Mouse (Mus musculus) left cerebral cortex, adult 9 months (tissue): ENCODE data around the gene Igfals.

ENCODE experiments used
- DNase-seq, 2 experiments: peaks; one replicate each; pipeline ENCODE4 v3.0.0; 2022; ENCODE audit warnings: low spot score in 2 of 2

Igfals gene

DNA sequence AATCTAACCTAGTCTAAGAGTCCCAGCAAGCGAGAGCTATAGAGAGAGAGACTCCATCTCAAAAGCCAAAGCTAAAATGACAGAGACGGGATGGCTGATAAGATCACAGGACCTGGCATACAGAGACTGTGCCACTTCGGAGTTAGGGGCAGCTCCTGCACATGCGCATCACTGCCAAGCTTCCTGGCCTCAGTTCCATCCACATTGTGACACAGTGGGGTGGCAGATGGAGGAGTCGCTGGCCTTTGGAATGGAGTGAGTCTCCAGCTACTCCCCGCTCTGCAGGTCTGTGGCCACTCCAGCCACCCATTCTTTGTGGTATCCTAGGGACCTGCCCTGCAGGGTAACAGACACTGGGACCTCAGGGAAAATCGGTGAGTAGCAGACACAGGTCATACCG, at the start of gene Igfals:
Igfals (plus strand) TSS at position 222 of the 400 bp plus-strand sequence.
- DNase-seq = no peak

DNA sequence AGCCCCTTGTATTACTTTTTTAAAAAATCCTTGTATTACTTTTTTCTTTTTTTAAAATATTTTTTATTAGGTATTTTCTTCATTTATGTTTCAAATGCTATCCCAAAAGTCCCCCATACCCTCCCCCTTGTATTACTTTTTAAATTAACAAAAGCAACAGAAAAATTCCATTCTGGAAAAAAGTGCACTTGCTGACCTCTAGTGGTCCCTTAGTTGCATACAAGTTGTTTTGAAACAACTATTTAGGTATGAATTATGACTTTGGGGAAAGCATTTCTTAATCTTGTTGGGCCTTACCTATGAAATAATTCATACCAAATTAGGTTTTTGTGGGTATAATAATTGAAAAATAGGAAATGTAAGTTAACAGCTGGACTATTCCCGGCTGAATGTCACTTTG, 48.3 kb upstream of the Igfals start:
- DNase-seq = no peak

DNA sequence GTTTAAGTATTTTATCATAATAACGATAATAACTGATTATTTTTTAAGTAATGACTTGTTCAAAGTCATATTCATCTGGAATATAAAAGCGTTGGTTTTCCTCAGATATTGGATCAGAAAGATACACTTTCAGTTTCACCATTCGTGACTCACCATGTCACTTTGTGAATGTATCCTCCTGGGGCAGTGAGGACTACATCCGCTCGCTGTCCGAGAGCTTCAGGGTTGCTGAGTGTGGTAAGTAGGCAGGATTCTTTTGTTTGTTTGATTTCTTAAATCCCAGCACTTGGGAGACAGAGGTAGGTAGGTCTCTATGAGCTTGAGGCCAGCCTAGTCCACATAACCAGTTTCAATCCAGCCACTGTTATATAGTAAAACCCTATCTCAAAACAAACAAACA, 47.6 kb upstream of the Igfals start:
- no peak for DNase-seq

DNA sequence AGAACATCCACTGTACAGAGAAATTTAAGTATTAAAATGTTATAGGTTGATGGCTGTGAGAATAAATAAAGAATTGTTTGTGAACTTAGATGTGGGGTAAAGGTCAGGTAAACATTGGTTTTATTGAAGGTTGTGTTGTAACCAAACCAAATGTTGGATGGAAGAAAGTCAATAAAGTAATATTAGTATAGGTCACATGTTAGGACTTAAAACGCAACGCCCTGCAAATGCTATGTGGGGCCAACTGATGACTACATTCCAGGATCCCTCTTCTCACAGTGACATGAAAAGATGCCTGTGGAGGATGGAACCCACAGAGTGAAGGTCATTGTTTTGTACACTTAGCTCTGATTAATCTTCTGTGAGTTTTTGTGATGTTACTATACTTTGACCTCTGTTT, 46.3 kb upstream of the Igfals start:
- no peak for DNase-seq

DNA sequence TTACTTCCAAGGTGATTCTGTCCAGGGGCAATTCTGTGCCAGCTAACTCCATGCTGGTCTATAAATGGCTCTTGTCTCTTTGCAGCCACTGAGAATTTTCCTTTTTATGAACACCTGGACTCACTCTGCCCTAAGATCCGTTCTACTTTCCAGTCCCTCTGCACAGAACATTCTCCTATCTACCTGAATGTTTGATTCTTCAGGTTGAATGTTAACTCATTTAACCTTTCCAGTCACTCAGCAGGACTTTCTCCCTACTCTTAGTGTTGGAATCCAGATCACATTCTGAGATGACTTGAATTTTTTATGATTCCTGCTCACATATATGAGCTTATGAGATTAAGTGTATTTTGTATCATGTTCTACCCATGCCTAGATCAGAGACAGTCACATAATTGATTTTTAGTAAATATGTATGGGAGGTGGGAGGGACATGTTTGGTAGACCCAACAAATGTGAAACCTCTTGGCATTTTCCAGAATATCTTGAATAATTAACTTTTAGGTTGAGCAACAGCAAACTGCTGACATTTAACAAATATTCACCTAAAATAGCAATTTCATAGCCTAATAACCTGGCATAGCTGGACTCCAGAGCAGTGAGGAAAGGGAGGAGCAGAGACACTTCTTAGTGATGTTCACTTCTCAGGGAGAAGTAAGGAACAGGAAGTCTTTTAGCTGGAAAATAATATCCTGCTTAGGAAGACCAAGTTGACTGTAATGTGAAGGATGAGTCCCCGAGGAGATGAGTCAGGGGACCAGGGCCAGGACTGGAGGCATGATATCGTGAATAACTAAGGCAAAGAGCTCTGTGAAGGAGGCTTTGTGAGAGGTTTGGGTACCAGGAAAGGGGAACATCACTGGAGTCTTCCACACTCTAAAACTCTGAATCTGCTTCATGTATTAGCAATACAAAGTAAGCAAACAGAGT, 44.2 kb upstream of the Igfals start:
- no peak for DNase-seq

DNA sequence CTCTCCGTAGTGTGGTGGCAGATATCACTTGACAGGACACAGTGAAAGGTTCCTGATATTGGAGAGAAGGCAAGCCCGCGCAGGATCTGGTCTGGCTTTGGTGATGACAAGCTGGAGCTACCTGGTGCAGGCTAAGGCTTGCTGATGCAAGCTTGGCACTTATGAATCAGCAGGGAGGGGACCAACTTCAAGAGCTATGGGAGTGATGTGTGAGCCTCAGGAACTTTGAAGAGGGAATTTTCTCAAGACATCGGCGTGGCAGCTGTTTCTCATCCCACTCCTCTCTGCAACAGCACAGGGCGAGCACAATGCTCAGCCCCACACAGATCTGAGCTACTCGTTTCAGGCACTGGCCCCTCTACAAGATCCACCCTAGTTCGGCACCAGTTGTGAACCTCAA, 26.0 kb upstream of the Igfals start, which contains the start of gene Hagh:
Hagh (plus strand) TSS at position 302 of the 400 bp plus-strand sequence.
- no peak for DNase-seq

DNA sequence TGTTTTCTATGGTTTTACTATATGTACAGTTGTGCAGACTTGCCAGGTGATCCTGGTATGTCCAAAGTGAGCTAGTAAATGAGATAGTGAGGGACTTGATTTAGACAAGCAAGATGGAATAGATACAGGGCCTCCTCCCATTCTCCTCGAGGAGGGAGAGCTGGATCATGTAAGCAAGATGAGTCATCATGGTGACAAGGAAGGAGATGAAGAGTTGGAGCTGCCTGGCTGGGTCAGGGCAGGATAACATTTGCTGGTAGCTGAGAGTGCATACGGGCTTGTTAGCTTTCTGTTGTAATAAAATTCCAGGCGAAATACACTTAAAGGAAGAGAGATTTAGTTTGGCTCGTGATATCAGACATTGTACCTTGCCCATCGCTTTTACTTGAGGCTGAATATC, 25.5 kb upstream of the Igfals start:
- DNase-seq = no peak

DNA sequence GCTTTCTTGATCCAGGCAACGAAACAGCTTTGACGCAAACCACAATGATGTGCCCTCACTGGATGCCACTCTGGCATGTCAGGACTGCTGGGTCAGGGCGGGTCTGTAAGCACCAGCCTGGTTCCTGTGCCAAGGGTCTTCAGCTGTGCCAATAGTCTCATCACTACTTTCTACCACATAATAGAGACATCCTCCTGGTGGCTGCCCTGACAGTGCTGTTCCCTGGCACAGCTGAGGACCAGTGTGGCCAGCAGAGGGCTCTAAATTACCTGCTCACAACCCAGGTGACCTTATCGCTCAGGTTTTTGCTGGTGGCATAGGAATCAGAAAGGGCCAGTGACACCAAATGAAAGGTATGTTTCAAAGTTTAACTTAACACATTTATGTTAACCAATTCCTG, 24.7 kb upstream of the Igfals start:
- DNase-seq = no peak

DNA sequence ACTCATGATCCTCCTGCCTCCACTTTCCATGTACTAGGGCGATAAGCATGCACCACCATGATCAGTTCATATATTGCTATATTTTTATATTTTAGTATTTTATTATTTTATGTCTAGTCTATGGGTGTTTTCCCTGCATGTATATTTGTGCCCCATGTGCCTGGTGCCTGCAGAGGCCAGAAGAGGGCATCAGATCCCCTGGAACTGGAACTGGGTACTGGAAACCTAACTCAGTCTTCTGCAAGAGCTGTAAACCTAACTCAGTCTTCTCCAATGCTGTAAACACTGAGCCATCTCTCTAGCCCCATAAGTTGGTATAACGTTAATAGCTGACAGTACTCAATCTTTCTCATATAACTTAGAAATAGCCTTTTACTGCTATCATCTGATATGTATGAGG, 23.2 kb upstream of the Igfals start:
- DNase-seq = no peak

DNA sequence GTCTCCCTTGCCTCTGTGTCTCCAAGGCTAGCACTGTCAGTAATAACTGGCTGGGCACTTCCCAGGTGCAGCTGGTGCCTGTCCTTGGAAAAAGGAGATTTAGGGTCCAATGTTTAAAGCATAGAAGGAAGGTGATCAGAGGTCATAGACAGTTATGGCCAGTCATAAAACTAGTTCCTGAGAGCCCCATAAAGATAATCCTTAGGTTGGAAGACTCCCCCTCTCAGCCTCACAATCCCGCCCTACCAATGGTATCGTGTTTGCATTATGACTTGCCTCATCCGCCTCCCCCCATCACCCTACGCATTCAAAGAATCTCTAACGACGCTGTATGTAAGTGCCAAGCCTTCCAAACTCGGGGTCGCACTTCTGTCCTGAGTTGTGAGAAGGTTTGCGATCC, 21.3 kb upstream of the Igfals start:
- no peak for DNase-seq

DNA sequence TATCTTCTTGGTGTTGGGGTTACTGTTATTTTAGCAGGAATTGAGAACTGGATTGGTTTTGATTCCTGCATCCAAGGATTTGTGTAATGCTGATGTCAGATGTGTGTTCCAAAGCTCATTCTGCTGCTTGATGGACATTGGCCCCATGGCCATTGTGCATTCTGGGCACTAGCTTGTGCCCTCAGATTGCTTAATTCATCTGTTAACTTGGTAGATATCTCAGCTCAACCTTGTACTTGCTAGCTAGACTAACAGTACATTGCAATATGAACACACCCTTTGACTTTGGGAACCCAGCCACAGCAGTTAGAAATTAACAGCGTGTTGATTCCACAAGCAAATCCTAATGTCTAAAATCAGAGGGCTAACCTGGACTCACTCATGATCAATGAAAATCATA, 18.4 kb upstream of the Igfals start:
- DNase-seq = no peak

DNA sequence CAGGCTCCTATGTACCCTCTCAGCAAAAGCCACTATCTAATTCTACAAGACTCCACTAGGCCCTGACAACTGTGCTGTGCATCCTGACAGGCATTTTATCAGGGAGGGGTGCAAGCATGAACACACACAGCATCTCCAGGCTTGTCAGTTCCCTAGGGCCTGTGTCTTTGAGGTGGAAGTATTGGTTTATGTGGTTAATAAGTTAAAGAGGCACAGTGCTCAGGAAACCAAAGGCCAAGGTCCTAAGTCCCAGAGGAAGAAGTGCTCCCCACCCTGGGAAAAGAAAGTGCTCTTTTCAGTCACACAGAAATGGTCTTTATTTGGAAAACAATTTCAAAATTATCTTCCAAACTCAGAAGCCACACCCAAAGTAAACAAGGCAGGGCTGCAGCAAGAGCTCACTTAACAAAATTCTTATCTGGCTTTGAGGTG, 17.2 kb upstream of the Igfals start:
- DNase-seq = no peak

DNA sequence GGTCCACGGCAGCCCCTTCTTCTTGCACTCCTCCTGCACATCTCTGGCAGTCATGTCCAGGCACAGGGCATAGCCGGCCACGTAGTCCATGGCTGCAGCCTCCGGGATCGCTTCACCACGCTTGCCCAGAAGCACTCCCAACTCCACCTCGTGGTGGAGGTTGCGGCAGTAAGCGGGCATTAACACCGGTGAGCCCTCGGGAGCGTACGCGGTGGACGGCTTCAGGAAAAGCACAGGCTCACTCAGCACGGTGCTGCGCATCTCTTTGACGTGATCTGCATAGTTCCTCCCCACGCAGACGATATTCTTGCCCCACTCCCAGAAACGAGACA, 16.1 kb upstream of the Igfals start:
- DNase-seq = no peak

DNA sequence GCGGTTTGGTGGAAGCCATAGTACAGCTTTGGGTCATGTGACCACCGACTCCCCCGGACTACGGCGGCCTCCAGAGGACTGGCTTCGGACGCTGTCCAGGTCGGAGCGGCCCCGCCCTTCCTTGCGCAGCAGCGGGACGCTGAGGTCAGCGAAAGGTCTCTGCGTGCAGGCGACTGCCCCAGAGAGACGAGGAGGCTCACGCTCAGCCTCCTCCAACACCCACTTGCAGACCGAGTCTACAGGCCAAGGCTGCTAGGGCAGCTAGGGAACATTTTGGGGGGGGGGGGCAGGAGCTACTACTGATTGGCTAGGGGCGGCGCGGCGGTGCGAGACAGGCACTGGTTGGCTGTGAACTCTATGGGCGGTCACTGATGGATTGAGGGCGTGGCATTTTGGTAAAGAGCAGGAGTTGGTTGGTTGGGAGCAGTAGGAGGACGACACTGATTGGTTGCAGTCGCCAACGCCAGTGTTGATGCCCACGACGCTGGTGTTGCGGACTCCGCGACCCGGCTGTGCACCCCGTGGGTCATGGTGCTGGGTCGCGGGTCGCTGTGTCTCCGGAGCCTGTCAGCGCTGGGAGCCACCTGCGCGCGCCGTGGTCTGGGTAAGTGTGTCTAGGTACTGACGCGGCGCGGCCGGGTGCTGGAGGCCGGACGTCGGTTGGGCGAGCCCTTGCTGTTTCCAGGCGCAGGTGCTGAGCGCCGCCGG, 15.6 kb upstream of the Igfals start, which contains the start of gene Fahd1:
Fahd1 (minus strand) TSS at position 300 of the 708 bp plus-strand sequence.
- peak; percentile 97 to 98 for DNase-seq

DNA sequence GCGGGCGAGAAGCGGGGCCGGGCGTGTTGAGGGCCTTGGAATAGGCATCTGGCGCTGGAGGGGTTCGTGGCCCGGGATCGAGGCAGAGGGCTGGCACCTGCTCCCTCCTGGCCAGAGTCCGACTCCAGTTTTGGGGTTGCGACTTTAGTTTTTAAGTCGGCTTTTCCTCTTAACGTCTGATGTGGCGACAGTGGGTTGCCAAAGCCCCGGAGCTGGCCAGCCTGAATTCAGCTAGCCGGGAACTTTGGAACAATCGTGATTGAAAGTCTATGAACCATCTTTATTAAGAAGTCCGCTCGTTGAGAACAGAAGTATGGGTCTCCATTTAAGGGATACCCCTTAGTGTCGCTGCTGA, 15.0 kb upstream of the Igfals start:
- no peak for DNase-seq

DNA sequence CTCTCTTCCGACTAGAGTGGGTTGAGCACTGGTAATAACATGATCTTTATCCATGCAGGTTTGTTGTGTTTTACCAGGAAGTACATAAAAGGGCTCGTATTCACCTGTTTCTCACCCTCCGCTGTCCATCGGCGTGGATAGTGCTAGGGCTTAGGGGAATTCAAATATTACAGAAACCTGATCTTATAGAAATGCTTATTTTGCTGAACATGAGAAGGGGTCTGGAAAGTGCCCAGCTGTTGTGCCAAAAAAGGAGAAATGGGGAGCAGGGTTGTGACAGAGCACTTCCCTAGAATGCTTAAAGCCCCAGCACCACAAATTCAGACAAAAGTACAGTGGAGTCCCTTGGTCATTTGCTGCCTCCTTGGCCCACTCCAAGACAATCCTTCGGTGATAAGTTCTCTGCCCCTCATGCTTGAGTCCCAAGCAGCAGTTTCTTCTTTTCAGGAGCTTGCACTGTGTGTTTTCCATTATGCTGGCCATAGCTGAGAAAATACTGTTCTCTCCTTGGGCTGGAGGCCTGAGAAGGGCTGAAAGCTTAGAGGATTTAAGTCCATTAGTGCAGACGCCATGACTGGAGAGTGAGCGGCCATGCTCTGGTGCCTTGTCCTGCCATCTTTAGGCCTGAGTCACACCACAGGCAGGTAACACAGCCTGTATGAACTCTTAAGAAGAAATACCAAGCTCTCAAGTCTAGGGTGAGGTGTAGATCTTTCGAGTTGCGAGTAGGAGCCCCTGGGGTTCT, 14.2 kb upstream of the Igfals start:
- DNase-seq = no peak

DNA sequence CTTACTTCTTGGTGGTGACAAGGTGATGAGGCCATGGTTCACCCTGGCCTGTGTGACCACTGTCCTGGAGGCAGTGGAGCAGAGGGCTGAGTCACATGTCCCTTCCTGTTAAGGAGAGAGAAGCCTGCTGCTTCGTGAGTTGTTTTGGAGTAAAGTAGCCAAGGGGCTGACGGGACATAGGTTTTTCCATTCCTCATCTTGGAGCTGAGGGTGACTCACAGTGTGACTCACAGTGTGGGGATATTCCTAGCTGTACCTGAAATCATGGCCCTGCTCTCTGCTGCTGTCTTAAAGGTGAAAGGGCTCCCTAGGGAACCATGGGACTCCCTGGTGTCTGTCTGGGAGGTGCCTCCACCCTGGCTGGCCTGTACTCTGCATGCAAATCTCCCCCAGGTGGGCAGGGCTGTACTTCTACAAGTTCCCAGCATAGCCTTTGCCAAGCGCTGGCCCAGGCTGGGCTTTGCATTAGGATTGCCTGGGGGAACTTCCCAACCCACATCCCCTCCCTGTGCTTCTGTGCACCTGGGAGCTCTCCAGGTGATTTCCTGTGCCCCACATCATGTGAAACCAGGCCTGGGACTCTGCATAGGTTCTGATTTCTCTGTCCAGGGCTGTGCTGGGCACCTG, 9.8 kb upstream of the Igfals start:
- DNase-seq = no peak

DNA sequence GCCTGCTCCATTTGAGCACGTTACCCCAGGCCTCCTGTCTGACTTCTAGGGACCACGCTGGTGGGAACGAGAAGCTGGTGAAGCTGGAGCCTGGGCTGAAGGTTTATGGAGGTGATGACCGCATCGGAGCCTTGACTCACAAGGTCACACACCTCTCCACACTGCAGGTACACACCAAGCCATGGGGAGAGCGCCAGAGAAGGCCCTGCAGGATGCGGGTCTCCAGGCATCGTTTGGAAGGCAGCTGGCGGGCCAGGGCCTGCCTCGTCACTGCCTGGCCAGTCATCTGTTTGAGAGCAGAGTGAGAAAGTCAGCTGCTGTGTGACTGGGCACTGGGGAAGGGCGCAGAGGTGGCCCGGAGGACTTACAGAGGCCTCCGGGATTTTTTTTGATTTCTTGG, 9.2 kb upstream of the Igfals start:
- DNase-seq = no peak

DNA sequence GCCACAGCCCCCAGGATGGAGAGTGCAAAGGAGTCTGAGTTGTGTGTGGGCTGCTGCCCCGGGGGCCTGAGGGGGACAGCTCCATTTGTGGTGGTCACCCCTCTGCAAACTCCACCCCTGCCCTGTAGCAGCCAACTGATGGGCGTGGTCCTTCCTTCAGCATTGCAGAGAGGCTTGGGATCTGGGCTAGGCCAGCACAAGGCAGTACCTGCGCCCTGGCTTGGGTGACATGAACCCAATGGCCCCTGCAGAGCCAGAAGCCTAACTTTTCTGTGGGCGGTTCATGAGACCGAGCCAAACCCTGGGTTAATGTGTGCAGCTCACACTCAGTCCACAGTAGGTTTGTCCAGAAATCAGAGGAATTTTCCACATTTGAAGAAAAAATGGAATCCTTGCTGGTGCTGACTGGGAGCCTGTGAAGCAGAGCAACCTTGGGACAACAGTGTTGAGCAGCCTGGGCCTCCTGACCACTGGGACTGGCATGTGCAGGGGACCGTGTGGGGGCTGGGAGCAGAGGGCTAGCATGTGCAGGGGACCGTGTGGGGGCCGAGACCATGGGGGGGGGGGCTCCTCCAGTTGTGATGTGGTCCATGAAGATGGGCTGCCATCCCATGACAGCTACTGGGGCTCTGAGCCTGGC, 7.8 kb upstream of the Igfals start:
- no peak for DNase-seq

DNA sequence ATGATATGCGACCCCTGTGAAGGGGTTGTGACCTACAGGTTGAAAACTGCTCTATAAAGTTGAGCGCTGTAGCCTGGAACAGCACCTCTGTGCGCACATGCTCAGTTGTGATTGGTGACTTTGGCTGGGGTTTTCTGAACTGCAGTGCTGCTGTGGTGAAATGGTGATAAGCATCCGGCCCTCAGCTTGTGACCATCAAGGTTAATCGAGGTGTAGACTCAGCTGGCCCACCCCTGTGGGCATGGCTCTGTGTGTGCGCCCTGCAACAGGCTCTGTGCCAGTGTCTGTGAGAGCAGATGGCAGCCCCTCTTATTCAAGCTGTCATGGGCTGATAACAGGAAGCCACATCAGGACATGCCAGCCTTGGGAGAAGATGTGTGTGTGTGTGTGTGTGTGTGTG, 6.8 kb upstream of the Igfals start:
- no peak for DNase-seq

DNA sequence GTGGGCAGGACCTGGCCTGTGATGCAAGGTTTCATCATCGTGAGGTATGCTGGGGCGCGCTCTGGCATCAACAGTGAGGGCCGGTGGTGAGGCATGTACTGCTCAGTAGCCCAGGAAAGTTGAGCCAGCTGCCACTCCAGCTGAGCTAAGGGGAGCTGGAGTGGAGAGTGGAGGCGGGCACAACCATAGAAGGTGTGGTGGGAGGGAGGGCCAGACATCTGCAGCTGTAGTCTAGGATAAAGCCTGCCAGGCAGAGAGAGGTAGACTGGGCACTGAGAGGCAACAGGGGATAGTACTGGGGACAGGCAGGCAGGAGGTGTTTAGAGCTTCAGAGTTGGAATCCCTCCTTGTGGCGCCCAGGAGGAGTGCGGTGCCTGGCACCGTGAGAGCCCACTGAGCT, 5.7 kb upstream of the Igfals start:
- no peak for DNase-seq

DNA sequence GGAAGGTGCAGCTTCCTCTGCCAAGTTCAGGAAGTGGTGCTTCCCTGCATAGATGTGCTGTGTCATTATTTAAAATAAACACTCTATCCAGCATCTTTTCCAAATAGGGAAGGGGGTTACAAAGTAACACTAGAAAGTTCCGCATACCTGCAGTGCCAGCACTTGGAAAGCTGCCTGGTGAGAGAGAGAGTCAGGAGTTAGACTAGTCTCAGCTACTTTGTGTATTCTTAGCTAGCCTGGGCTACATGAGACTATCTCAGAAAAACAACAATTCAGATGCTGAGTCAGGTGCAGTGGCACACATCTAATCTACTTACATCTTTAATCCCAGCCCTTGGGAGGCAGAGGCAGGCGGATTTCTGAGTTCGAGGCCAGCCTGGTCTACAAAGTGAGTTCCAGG, 4.0 kb upstream of the Igfals start:
- DNase-seq = no peak
